Mouse (Mus musculus) forebrain, embryonic 14.5 days (tissue): ENCODE measurements at regions not wholly inside any gene's neighbourhood (a gene's known extent, or its start where the extent isn't known, plus 50 kb on each side); places are given as distances from the start of the nearest gene placed in this dataset.

Experiments used
- ATAC-seq: fragments of 200-750 bp; cut with Nextera tagmentation; 2 replicates; pipeline ENCODE4 v1.8.0; 2017; ENCODE audit warnings: mild to moderate bottlenecking, moderate library complexity
- DNase-seq: peaks from one replicate; pipeline ENCODE4 v3.0.0-alpha.2; 2015; ENCODE audit warnings: low spot score
- H3K27ac ChIP-seq: fragments of 300-500 bp; sonication (generic); 2 replicates; pipeline ENCODE4 v1.5.1; 2014; ENCODE audit warnings: low read depth, mild to moderate bottlenecking, control low read depth, low read length, moderate library complexity
- H3K27me3 ChIP-seq: fragments of 300-500 bp; sonication (generic); replicated peaks from 2 replicates; pipeline ENCODE4 v1.6.1; 2014; ENCODE audit warnings: low read length, control low read depth, mixed read lengths; ENCODE audit not compliant: control insufficient read depth, insufficient read depth
- H3K36me3 ChIP-seq: fragments of 300-500 bp; sonication (generic); 2 replicates; pipeline ENCODE4 v1.6.1; 2014; ENCODE audit warnings: low read length, control low read depth; ENCODE audit not compliant: control insufficient read depth, insufficient read depth
- H3K4me1 ChIP-seq: fragments of 300-500 bp; sonication (generic); 2 replicates; pipeline ENCODE4 v1.6.1; 2014; ENCODE audit warnings: antibody characterized with exemption, low read length, control low read depth; ENCODE audit not compliant: control insufficient read depth, insufficient read depth
- H3K4me2 ChIP-seq: fragments of 300-500 bp; sonication (generic); 2 replicates; pipeline ENCODE4 v1.6.1; 2014; ENCODE audit warnings: mild to moderate bottlenecking, control low read depth, low read length
- H3K4me3 ChIP-seq: fragments of 300-500 bp; sonication (generic); 2 replicates; pipeline ENCODE4 v1.5.1; 2014; ENCODE audit warnings: low read depth, low read length, control low read depth
- H3K9ac ChIP-seq: fragments of 300-500 bp; sonication (generic); 2 replicates; pipeline ENCODE4 v1.6.1; 2014; ENCODE audit warnings: mild to moderate bottlenecking, low read length, control low read depth, moderate library complexity
- H3K9me3 ChIP-seq: fragments of 300-500 bp; sonication (generic); replicated peaks from 2 replicates; pipeline ENCODE4 v1.6.1; 2016; ENCODE audit warnings: low read length, control low read depth, mixed read lengths; ENCODE audit not compliant: control insufficient read depth
- WGBS: fragments of 180-500 bp; shearing (Covaris S2); extraction: QIAGEN DNeasy Blood & Tissue Kit; methylation state at CpG from one replicate; pipeline ENCODE4 v1.1.7; 2014; 5-methylcytosine and 5-hydroxymethylcytosine counted together

GRCm38 (mm10) chr2:109554644-109555043 is 119.9 kb upstream of the Bdnf start:
- Histone ChIP-seq H3K4me1 (no peaks in the 10 kb centered on the region), H3K4me3 (no peak overlapping the region), H3K9ac (no peak overlapping the region), H3K27ac (no peak overlapping the region), H3K9me3 (no peaks in the 10 kb centered on the region), H3K4me2 (no peak overlapping the region), H3K27me3 (no peaks in the 10 kb centered on the region), H3K36me3 (no peaks in the 10 kb centered on the region)
- ATAC-seq (no peak), DNase-seq (no peak)
- WGBS, result 88% methylated on average over 6 of the region's 6 CpGs

- Histone ChIP-seq H3K27ac (no peak overlapping the region), H3K4me3 (no peak overlapping the region), H3K27me3 (no peaks in the 10 kb centered on the region), H3K9ac (no peak overlapping the region), H3K4me2 (no peak overlapping the region), H3K36me3 (no peaks in the 10 kb centered on the region), H3K9me3 (no peaks in the 10 kb centered on the region), H3K4me1 (no peaks in the 10 kb centered on the region)
- WGBS, result 45% methylated on average over 9 of the region's 9 CpGs
- ATAC-seq (peak; percentile 72; the same call in 1 of the 2 replicates), DNase-seq (peak; percentile 54)
These were observed 115.1 kb upstream of the Bdnf start for GRCm38 (mm10) chr2:109559088-109560030.

- no peak for DNase-seq
- 93% methylated on average over 3 of the region's 3 CpGs for WGBS
These were observed 111.5 kb upstream of the Bdnf start for GRCm38 (mm10) chr2:109562996-109563395.

GRCm38 (mm10) chr2:109576946-109577345 is 97.6 kb upstream of the Bdnf start:
- Histone ChIP-seq H3K4me1 (peaks cover 5% of the 10 kb centered on the region; the same call in 1 of the 2 replicates), H3K9me3 (no peaks in the 10 kb centered on the region), H3K27ac (no peak overlapping the region), H3K36me3 (no peaks in the 10 kb centered on the region), H3K9ac (no peak overlapping the region), H3K4me3 (no peak overlapping the region), H3K4me2 (no peak overlapping the region), H3K27me3 (no peaks in the 10 kb centered on the region)
- peak; percentile 42; the same call in 1 of the 2 replicates for ATAC-seq
- DNase-seq, result peak; percentile 27

More at GRCm38 (mm10) chr2:109562996-109563395, 111.5 kb upstream of the Bdnf start:
- no peak overlapping the region for H3K9ac ChIP-seq
- no peak overlapping the region for H3K4me3 ChIP-seq
- no peak for ATAC-seq
- no peaks in the 10 kb centered on the region for H3K36me3 ChIP-seq
- H3K27me3 ChIP-seq, result no peaks in the 10 kb centered on the region
- no peaks in the 10 kb centered on the region for H3K9me3 ChIP-seq
- no peaks in the 10 kb centered on the region for H3K4me1 ChIP-seq
- no peak overlapping the region for H3K27ac ChIP-seq
- no peak overlapping the region for H3K4me2 ChIP-seq

GRCm38 (mm10) chr2:109578870-109579310 is 95.6 kb upstream of the Bdnf start:
- no peaks in the 10 kb centered on the region for H3K9me3 ChIP-seq
- H3K4me1 ChIP-seq, result peaks cover 5% of the 10 kb centered on the region; the same call in 1 of the 2 replicates
- H3K4me2 ChIP-seq, result peak overlapping the region; percentile 23; the same call in 1 of the 2 replicates
- peak; percentile 62 for DNase-seq
- no peak overlapping the region for H3K9ac ChIP-seq
- no peaks in the 10 kb centered on the region for H3K27me3 ChIP-seq
- no peak overlapping the region for H3K4me3 ChIP-seq
- ATAC-seq, result peak; percentile 87
- H3K36me3 ChIP-seq, result no peaks in the 10 kb centered on the region
- WGBS, result 2% methylated on average over 6 of the region's 6 CpGs
- no peak overlapping the region for H3K27ac ChIP-seq

GRCm38 (mm10) chr2:109618341-109619058 is 56.0 kb upstream of the Bdnf start:
- no peak for ATAC-seq
- H3K4me1 ChIP-seq, result no peaks in the 10 kb centered on the region; the same call in 1 of the 2 replicates
- no peak overlapping the region for H3K4me2 ChIP-seq
- no peak overlapping the region for H3K4me3 ChIP-seq
- H3K9ac ChIP-seq, result no peak overlapping the region
- H3K36me3 ChIP-seq, result no peaks in the 10 kb centered on the region
- no peak overlapping the region for H3K27ac ChIP-seq
- WGBS, result 77% methylated on average over 9 of the region's 9 CpGs
- H3K9me3 ChIP-seq, result no peaks in the 10 kb centered on the region
- no peak for DNase-seq
- H3K27me3 ChIP-seq, result no peaks in the 10 kb centered on the region

- Histone ChIP-seq H3K4me2 (no peak overlapping the region), H3K9ac (no peak overlapping the region), H3K27ac (no peak overlapping the region), H3K9me3 (no peaks in the 10 kb centered on the region), H3K27me3 (no peaks in the 10 kb centered on the region), H3K36me3 (no peaks in the 10 kb centered on the region), H3K4me1 (no peaks in the 10 kb centered on the region; the same call in 1 of the 2 replicates), H3K4me3 (no peak overlapping the region)
- 92% methylated on average over 6 of the region's 6 CpGs for WGBS
- no peak for DNase-seq
- ATAC-seq, result no peak
These were observed 54.8 kb upstream of the Bdnf start for GRCm38 (mm10) chr2:109619676-109620075.

- H3K36me3 ChIP-seq, result no peaks in the 10 kb centered on the region
- DNase-seq (peak; percentile 15), ATAC-seq (no peak)
- H3K9me3 ChIP-seq, result no peaks in the 10 kb centered on the region
- H3K27me3 ChIP-seq, result no peaks in the 10 kb centered on the region
- H3K4me2 ChIP-seq, result no peak overlapping the region
- no peak overlapping the region for H3K9ac ChIP-seq
- H3K27ac ChIP-seq, result no peak overlapping the region
- 23% methylated on average over 9 of the region's 9 CpGs for WGBS
- H3K4me1 ChIP-seq, result no peaks in the 10 kb centered on the region; the same call in 1 of the 2 replicates
- H3K4me3 ChIP-seq, result no peak overlapping the region
These were observed 52.9 kb upstream of the Bdnf start for GRCm38 (mm10) chr2:109621595-109621994.
